Mouse (Mus musculus) forebrain, embryonic 16.5 days (tissue): ENCODE results near the gene Sgsm2. TPM values are rescaled to one million over a fixed set of nuclear protein-coding genes. Genes with fewer than 3 reads are reported as not detected.
"Not testable (repeated sequence)": the region's sequence is repeated elsewhere in the genome, so short reads cannot be mapped to it uniquely, and the experiment has no call there.

Source experiments
- ATAC-seq: fragments of 200-750 bp; cut with Nextera tagmentation; 2 replicates; pipeline ENCODE4 v1.8.0; 2017; ENCODE audit warnings: mild to moderate bottlenecking, moderate library complexity
- H3K27ac ChIP-seq: fragments of 300-500 bp; sonication (generic); 2 replicates; pipeline ENCODE4 v1.5.1; 2014; ENCODE audit warnings: low read length, control low read depth
- H3K27me3 ChIP-seq: fragments of 300-500 bp; sonication (generic); replicated peaks from 2 replicates; pipeline ENCODE4 v1.6.1; 2014; ENCODE audit warnings: low read length; ENCODE audit not compliant: control insufficient read depth, insufficient read depth
- H3K36me3 ChIP-seq: fragments of 300-500 bp; sonication (generic); 2 replicates; pipeline ENCODE4 v1.6.1; 2014; ENCODE audit not compliant: control insufficient read depth, insufficient read depth
- H3K4me1 ChIP-seq: fragments of 300-500 bp; sonication (generic); replicated peaks from 2 replicates; pipeline ENCODE4 v1.6.1; 2014; ENCODE audit warnings: low read length; ENCODE audit not compliant: control insufficient read depth, insufficient read depth
- H3K4me2 ChIP-seq: fragments of 300-500 bp; sonication (generic); 2 replicates; pipeline ENCODE4 v1.6.1; 2014; ENCODE audit warnings: mild to moderate bottlenecking, low read length, control low read depth
- H3K4me3 ChIP-seq: fragments of 300-500 bp; sonication (generic); replicated peaks from 2 replicates; pipeline ENCODE4 v1.5.1; 2014; ENCODE audit warnings: mild to moderate bottlenecking, low read length, control low read depth
- H3K9ac ChIP-seq: fragments of 300-500 bp; sonication (generic); replicated peaks from 2 replicates; pipeline ENCODE4 v1.6.1; 2014; ENCODE audit warnings: low read depth, low read length, control low read depth
- H3K9me3 ChIP-seq: fragments of 300-500 bp; sonication (generic); 2 replicates; pipeline ENCODE4 v1.6.1; 2016; ENCODE audit warnings: low read length; ENCODE audit not compliant: control insufficient read depth
- WGBS: fragments of 180-500 bp; shearing (Covaris S2); extraction: QIAGEN DNeasy Blood & Tissue Kit; methylation state at CpG from one replicate; pipeline ENCODE4 v1.1.7; 2014; 5-methylcytosine and 5-hydroxymethylcytosine counted together
- microRNA-seq: library from miRNA; unstranded; fragments of <30 nt; microRNA quantifications from one replicate; pipeline ENCODE4, GENCODE M21; 2017
- polyA plus RNA-seq: library from polyadenylated mRNA; unstranded; fragments of >200 nt; fragmentation: Nextera tagmentation; extraction: Ambion mirVana; gene quantifications from 2 replicates; pipeline ENCODE4 v1.2.1, GENCODE M21; 2015

Gene Sgsm2
- polyA plus RNA-seq, 1 experiment from 2014 or later: 18.2 TPM

- H3K4me1 ChIP-seq, H3K9me3 ChIP-seq, H3K9ac ChIP-seq, H3K4me2 ChIP-seq, H3K27ac ChIP-seq, H3K36me3 ChIP-seq, H3K4me3 ChIP-seq, H3K27me3 ChIP-seq, ATAC-seq: not testable (repeated sequence)
- WGBS: 88% methylated on average over 3 of the region's 3 CpGs
These were observed 85.8 kb downstream of the Sgsm2 start for GRCm38 (mm10) chr11:74811027-74811426.

GRCm38 (mm10) chr11:74810134-74810533 lies 86.7 kb downstream of the Sgsm2 start:
- no peaks in the 10 kb centered on the region for H3K9me3 ChIP-seq
- H3K4me3 ChIP-seq: no peak overlapping the region
- H3K4me1 ChIP-seq: no peaks in the 10 kb centered on the region
- H3K4me2 ChIP-seq: no peak overlapping the region
- H3K36me3 ChIP-seq: peaks cover 5% of the 10 kb centered on the region; the same call in 1 of the 2 replicates
- no peak overlapping the region for H3K9ac ChIP-seq
- no peak overlapping the region for H3K27ac ChIP-seq
- H3K27me3 ChIP-seq: no peaks in the 10 kb centered on the region
- ATAC-seq: no peak

- peaks cover 5% of the 10 kb centered on the region; the same call in 1 of the 2 replicates for H3K36me3 ChIP-seq
- ATAC-seq: no peak
- no peaks in the 10 kb centered on the region for H3K27me3 ChIP-seq
- H3K9ac ChIP-seq: no peak overlapping the region
- 92% methylated on average over 6 of the region's 6 CpGs for WGBS
- H3K4me2 ChIP-seq: no peak overlapping the region
- no peak overlapping the region for H3K4me3 ChIP-seq
- H3K9me3 ChIP-seq: no peaks in the 10 kb centered on the region
- H3K4me1 ChIP-seq: no peaks in the 10 kb centered on the region
- no peak overlapping the region for H3K27ac ChIP-seq
These were observed 88.5 kb downstream of the Sgsm2 start for GRCm38 (mm10) chr11:74808251-74808853.

- H3K27me3 ChIP-seq: no peaks in the 10 kb centered on the region
- H3K36me3 ChIP-seq: peaks cover 5% of the 10 kb centered on the region; the same call in 1 of the 2 replicates
- 73% methylated on average over 6 of the region's 6 CpGs for WGBS
- no peaks in the 10 kb centered on the region for H3K9me3 ChIP-seq
- H3K27ac ChIP-seq: no peak overlapping the region; the same call in 1 of the 2 replicates
- no peak overlapping the region for H3K4me3 ChIP-seq
- no peak overlapping the region for H3K4me2 ChIP-seq
- ATAC-seq: no peak
- no peaks in the 10 kb centered on the region for H3K4me1 ChIP-seq
- H3K9ac ChIP-seq: no peak overlapping the region
These were observed 89.5 kb downstream of the Sgsm2 start for GRCm38 (mm10) chr11:74807246-74807882.

GRCm38 (mm10) chr11:74804081-74804627 lies 92.7 kb downstream of the Sgsm2 start:
- peaks cover 9% of the 10 kb centered on the region for H3K36me3 ChIP-seq
- no peak overlapping the region for H3K27ac ChIP-seq
- no peaks in the 10 kb centered on the region for H3K4me1 ChIP-seq
- 95% methylated on average over 3 of the region's 3 CpGs for WGBS
- H3K4me2 ChIP-seq: no peak overlapping the region
- H3K9ac ChIP-seq: no peak overlapping the region
- H3K9me3 ChIP-seq: no peaks in the 10 kb centered on the region
- no peak for ATAC-seq
- no peak overlapping the region for H3K4me3 ChIP-seq
- no peaks in the 10 kb centered on the region for H3K27me3 ChIP-seq

GRCm38 (mm10) chr11:74800658-74801057 lies 96.2 kb downstream of the Sgsm2 start:
- H3K9ac ChIP-seq: no peak overlapping the region
- no peaks in the 10 kb centered on the region for H3K27me3 ChIP-seq
- no peak overlapping the region for H3K27ac ChIP-seq
- no peaks in the 10 kb centered on the region for H3K9me3 ChIP-seq
- H3K4me3 ChIP-seq: no peak overlapping the region
- no peak for ATAC-seq
- no peaks in the 10 kb centered on the region for H3K4me1 ChIP-seq
- H3K4me2 ChIP-seq: no peak overlapping the region
- 69% methylated on average over 4 of the region's 4 CpGs for WGBS
- H3K36me3 ChIP-seq: peaks cover 18% of the 10 kb centered on the region

Small RNAs within 50 kb of the gene (microRNA-seq; reads per million reads assigned to microRNA genes)
- gene Mir6926: not detected

Other genes starting within 250 kb of the Sgsm2 start
- gene Cluh, start 247.6 kb downstream of the Sgsm2 start, polyA plus RNA-seq: 13.7 and 15.2 TPM in 2 replicates
- gene Pafah1b1, start 172.4 kb downstream of the Sgsm2 start, polyA plus RNA-seq: 48.9 and 51.2 TPM in 2 replicates
- 57.5 and 58.7 TPM in 2 replicates for gene Mettl16, start 126.2 kb downstream of the Sgsm2 start, polyA plus RNA-seq
- 8.6 and 9.2 TPM in 2 replicates for gene Mnt, start 66.1 kb downstream of the Sgsm2 start, polyA plus RNA-seq
- gene Tsr1, start 1.0 kb upstream of the Sgsm2 start, polyA plus RNA-seq: 38.0 and 41.5 TPM in 2 replicates
- gene Smg6, start 28.8 kb upstream of the Sgsm2 start, polyA plus RNA-seq: 18.6 and 19.2 TPM in 2 replicates
- 44.5 and 46.5 TPM in 2 replicates for gene Srr, start 28.9 kb upstream of the Sgsm2 start, polyA plus RNA-seq